ENCODE assay signal across 8 mouse cellular contexts in the genomic region with DNA sequence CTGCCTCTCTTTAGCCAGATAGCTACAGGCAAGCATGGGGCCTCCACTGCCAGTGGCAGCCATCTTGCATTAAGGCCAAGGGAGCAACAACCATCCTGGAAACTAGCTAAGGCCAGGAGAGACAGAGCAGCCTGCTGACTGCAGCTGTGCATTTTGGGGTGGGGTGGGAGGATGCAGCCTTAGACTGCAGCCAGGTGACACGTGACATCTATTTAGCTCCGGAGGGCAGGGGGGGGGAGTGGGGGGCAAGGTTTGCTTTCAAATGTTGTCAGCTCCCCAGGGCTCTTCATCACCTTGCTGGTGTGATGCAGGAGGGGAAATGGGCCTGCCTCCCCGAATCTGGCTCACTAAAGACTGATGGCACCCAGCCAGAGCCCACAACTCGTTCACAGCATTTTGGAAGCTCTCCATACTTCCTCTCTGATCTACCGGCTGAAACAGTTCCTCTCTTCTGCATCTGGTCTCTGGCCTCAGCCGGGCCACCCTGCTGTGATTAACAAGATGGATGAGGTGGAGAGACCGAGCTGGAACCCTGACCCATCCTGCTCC. TPM values are rescaled to one million over a fixed set of nuclear protein-coding genes. Genes with fewer than 3 reads are reported as not detected.
DNase-seq lines count a peak whose midpoint lies in the region; ATAC-seq lines count a peak whose summit lies in the region.

No protein-coding gene starts in this region.

- peak; percentile 14 for DNase-seq in embryo, embryonic 9.5 days (ENCODE audit: extremely low spot score)
- no peak for DNase-seq in embryo, embryonic 11 days
- DNase-seq in A20 (ENCODE audit: low read depth, low spot score), result peak; percentile 46
- DNase-seq in heart, postnatal 25 days (ENCODE audit: low spot score), result peak; percentile 38
- DNase-seq in kidney, postnatal 25 days, result peak; percentile 71 to 75
- DNase-seq in neural tube, embryonic 11.5 days (ENCODE audit: low spot score), result peak; percentile 35
- no peak for DNase-seq in urinary bladder, postnatal 25 days (ENCODE audit: low spot score)

- intact Hi-C loops in heart, postnatal 25 days (cut with DNase I), result loop anchor here (2.0 to 5.0 kb wide), 2 partner anchors 25 to 37 kb away; partner anchors contain the start of gene Lrrc32

- WGBS in embryonic facial prominence, embryonic 12.5 days, result 6% methylated on average over 7 of the region's 7 CpGs
- WGBS in neural tube, embryonic 11.5 days, result 2% methylated on average over 7 of the region's 7 CpGs

- no peak overlapping the region for H3K9ac ChIP-seq in embryonic facial prominence, embryonic 12.5 days
- no peak overlapping the region for H3K9ac ChIP-seq in neural tube, embryonic 11.5 days (ENCODE audit: low read length)

- H3K4me2 ChIP-seq in embryonic facial prominence, embryonic 12.5 days (replicated peaks), result no peak overlapping the region
- H3K4me2 ChIP-seq in neural tube, embryonic 11.5 days (ENCODE audit: low read depth), result no peak overlapping the region

- no peak overlapping the region for H3K4me3 ChIP-seq in embryonic facial prominence, embryonic 12.5 days
- no peak overlapping the region for H3K4me3 ChIP-seq in neural tube, embryonic 11.5 days (ENCODE audit: low read depth, low read length)

- no peaks in the 10 kb centered on the region for H3K27me3 ChIP-seq in embryonic facial prominence, embryonic 12.5 days
- no peaks in the 10 kb centered on the region for H3K27me3 ChIP-seq in neural tube, embryonic 11.5 days (ENCODE audit: control insufficient read depth, insufficient read depth, low read length)

- peaks cover 17% of the 10 kb centered on the region for H3K4me1 ChIP-seq in embryonic facial prominence, embryonic 12.5 days
- H3K4me1 ChIP-seq in neural tube, embryonic 11.5 days (ENCODE audit: control insufficient read depth, insufficient read depth, low read length), result 0 out of 2 replicates have a peak, but pooled peaks cover 3% of the 10 kb centered on the region

- H3K9me3 ChIP-seq in embryonic facial prominence, embryonic 12.5 days, result no peaks in the 10 kb centered on the region
- H3K9me3 ChIP-seq in neural tube, embryonic 11.5 days (ENCODE audit: control insufficient read depth, low read length), result no peaks in the 10 kb centered on the region

- no peak for ATAC-seq in embryonic facial prominence, embryonic 12.5 days (ENCODE audit: insufficient number of reproducible peaks, insufficient read depth, low FRiP score, low TSS enrichment)
- no peak for ATAC-seq in neural tube, embryonic 11.5 days (ENCODE audit: insufficient read depth, low FRiP score, low TSS enrichment)

- peak overlapping the region; percentile 70 for H3K27ac ChIP-seq in embryonic facial prominence, embryonic 12.5 days
- no peak overlapping the region for H3K27ac ChIP-seq in neural tube, embryonic 11.5 days (ENCODE audit: low read depth, low read length)

- H3K36me3 ChIP-seq in embryonic facial prominence, embryonic 12.5 days, result no peaks in the 10 kb centered on the region
- H3K36me3 ChIP-seq in neural tube, embryonic 11.5 days (ENCODE audit: control insufficient read depth, insufficient read depth, low read length), result no peaks in the 10 kb centered on the region

RNA-seq across cellular contexts. Expression of gene Lrrc32, which starts 34.8 kb away (rescaled TPM):
- polyA plus RNA-seq in embryonic facial prominence, embryonic 12.5 days (2016; fragmentation: Nextera tagmentation; extraction: Ambion mirVana), result 3.9 and 4.6 TPM in 2 replicates
- 10 to 100 TPM; 10.7 to 11.4 TPM for total RNA-seq in heart, postnatal 25 days (2021)
- polyA plus RNA-seq in neural tube, embryonic 11.5 days (2014; fragmentation: Nextera tagmentation; extraction: Ambion mirVana), result 4.5 and 6.4 TPM in 2 replicates

Comparison
In these comparisons a context has a peak if more than half of its experiments do, and no peak if none do; other contexts are left out.
1. DNase-seq: peak in embryo, embryonic 9.5 days (single experiment), A20 (single experiment), heart, postnatal 25 days (single experiment), kidney, postnatal 25 days (2 of 2) and neural tube, embryonic 11.5 days (single experiment); none in embryo, embryonic 11 days (single experiment) and urinary bladder, postnatal 25 days (single experiment).